Mouse (Mus musculus) left cerebral cortex, adult 11 months (tissue): ENCODE data around the gene Prpf8.
"Not testable (repeated sequence)": the region's sequence is repeated elsewhere in the genome, so short reads cannot be mapped to it uniquely, and the experiment has no call there.

ENCODE experiments used
- DNase-seq: peaks from one replicate; pipeline ENCODE4 v3.0.0; 2022; ENCODE audit warnings: low spot score

Gene Prpf8

GRCm38 (mm10) chr11:75534286-75535033 lies 47.8 kb downstream of the Prpf8 start:
- no peak for DNase-seq

DNA sequence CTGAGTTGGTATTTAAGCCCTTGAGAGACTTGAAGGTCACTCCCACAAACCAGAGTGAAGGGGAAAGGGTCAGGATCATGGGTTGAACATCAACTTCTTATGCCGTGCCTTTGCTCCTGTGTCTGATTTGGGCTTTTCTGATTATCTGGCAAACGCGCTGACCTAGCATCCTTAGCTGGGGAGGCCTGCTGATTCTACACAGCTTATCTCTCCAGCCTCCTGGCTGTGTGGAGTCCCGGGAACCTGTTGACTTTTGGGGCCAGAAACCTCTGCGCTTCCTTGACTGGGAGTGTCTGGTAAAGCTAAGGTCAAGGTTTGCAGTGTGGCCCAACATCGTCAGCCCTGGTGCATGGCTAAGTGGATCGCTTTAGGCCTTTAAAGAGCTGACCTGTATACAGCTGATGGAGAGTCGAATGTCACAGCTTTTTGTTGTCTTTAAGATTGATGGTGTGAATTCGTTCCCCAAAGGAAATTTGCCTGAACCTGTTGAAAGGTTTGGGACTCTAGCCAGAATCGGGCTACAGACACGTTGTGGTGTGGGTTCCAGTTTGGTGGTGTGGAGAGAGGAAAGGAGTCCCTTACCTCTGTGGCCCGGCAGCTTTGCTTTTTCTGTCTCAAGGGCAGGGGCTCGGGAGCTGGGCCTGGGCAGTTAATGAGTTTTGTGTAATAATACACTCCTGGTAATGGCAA lies 48.6 kb downstream of the Prpf8 start:
- DNase-seq, result no peak

- no peak for DNase-seq
Measured at GRCm38 (mm10) chr11:75536255-75537024, 49.8 kb downstream of the Prpf8 start.

GRCm38 (mm10) chr11:75537025-75537414 lies 50.4 kb downstream of the Prpf8 start:
- no peak for DNase-seq

GRCm38 (mm10) chr11:75537491-75538183 lies 51.0 kb downstream of the Prpf8 start:
- no peak for DNase-seq

- no peak for DNase-seq
Measured at GRCm38 (mm10) chr11:75538184-75538969, 51.8 kb downstream of the Prpf8 start.

DNA sequence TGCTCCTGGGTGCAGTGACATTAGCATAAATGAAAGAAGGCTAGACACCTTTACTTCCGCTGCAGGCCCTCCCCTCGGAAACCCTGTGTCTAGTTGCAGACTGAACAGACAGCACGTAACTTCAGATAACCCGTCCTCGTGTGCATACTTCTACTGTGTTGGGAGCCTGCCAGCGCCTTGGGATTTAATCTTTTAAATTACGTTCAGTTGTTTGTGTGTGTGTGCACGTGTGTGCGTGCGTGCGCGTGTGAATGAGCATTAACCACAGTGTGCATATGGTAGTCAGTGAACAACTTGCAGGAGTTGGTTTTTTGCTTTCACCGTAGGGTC lies 52.3 kb downstream of the Prpf8 start:
- no peak for DNase-seq

- no peak for DNase-seq
Measured at GRCm38 (mm10) chr11:75540209-75540608, 53.6 kb downstream of the Prpf8 start.

DNA sequence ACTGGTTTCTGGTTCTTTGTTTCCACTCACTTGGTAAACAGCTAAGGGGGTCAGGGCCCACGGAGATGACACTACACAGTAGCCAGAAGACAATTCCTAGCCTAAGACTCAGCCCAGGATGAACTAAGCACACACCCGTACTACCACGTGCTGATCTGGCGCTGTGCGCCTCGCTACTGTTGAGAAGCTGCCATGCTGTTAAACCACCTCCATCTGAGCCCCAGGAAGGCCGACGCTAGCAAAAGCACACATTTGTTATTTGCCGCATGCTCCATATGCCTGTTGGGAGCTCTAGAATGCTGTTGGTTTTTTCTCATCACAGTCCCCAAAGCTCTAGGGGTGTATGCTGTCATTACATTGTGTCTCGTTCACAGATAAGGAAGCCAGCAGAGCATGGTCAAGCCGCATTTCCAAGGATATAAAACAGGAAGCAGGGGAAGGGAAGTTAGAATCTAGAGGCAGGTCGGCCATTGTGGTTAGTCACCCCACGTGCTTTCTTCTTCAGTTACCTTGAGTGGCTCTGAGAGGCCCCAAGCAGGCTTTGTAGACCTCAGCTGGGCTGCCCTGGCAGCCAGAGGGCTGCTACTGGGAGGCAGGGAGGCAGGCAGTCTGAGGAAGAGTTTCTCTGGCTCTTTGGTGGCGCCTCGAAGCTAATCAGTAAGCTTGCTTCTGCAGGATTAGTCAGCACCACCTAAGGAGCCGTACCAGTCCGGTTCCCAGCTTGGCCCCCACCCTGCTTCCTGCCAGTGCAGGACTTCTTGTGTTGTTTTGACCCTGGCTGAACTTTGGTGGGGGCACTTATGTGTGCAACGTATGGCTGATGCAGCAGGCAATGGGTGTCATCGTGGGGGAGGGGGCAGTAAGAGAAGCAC lies 54.3 kb downstream of the Prpf8 start:
- DNase-seq, result no peak

DNA sequence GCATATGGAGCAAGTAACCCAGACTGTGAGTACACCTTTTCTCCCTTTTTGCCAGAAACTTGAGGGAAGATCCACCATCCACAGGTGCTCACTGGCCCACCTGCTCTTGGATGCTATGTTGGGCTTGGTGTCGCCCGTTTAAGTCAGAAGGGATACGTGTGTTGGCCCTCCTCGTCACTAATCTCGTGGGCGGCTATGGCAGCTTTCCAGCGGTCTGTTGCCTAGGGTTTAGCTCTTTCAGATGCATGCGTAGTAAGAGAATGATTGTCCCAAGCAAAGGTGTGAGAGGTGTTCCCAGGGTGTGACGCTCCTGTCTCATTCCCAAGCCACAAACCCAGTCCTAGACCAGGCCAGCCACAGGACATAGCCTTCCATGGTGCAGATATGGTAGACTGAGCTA lies 58.1 kb downstream of the Prpf8 start:
- no peak for DNase-seq

DNA sequence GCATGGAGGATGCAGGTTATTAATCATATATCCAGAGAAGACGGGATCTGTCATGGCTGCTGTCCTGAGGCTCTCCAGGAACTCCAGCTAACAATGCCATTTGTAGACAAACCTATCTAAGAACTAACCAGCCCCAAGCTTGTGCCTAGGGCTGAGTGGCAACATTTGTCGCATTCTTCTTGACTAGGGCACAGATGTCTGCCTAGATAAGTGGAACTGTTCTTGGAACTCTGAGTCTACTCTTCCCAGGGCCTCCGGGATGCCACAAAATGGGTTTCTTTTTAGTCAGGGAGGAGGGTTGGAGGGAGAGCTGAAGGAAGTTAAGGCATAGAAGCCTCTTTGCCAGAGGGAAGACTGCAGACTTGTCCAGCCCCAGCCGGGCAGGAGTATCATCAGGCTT lies 59.4 kb downstream of the Prpf8 start:
- DNase-seq, result no peak

GRCm38 (mm10) chr11:75549658-75550111 lies 63.1 kb downstream of the Prpf8 start:
- DNase-seq, result no peak

- no peak for DNase-seq
Measured at GRCm38 (mm10) chr11:75550200-75550946, 63.8 kb downstream of the Prpf8 start.

- DNase-seq, result no peak
Measured at GRCm38 (mm10) chr11:75551321-75551720, 64.7 kb downstream of the Prpf8 start.

- DNase-seq, result no peak
Measured at GRCm38 (mm10) chr11:75551961-75552441, 65.4 kb downstream of the Prpf8 start.

DNA sequence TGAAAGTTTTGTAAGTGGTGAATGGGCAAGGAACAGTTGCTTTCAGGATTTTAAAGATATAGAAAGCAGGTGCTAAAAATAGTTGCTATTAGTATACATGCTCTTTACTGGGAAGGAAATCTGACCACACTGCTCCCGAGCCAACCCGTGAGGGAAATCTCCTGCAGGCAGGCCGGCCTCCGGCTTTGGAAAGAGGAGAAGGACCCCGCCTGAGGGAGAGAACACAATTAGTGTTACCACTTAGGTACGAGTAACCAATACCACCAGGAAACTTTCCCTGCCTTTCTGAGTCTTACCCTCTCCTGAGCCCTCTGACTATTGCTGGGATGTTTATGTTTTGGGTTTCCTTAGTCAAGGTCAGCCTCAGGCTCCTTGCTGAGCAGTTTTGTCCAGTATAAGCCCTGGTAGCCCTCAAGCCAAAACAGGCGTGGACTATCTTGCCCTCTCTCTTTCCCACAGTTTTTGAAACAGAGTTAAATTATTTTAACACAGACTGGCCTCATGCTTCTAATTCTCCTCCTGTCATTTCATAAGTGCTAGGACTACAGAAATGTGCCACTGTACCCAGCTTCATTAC lies 66.4 kb downstream of the Prpf8 start:
- no peak for DNase-seq

DNA sequence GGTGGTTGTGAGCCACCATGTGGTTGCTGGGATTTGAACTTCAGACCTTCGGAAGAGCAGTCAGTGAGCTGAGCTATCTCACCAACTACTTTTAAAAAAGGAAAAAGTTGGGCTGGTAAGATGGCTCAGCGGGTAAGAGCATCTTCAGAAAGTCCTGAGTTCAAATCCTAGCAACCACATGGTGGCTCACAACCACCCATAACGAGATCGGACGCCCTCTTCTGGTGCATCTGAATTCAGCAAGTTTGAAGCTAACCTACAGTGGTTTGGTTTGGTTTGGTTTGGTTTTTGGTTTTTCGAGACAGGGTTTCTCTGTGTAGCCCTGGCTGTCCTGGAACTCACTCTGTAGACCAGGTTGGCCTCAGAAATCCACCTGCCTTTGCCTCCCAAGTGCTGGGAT lies 69.4 kb downstream of the Prpf8 start:
- DNase-seq, result not testable (repeated sequence)

DNA sequence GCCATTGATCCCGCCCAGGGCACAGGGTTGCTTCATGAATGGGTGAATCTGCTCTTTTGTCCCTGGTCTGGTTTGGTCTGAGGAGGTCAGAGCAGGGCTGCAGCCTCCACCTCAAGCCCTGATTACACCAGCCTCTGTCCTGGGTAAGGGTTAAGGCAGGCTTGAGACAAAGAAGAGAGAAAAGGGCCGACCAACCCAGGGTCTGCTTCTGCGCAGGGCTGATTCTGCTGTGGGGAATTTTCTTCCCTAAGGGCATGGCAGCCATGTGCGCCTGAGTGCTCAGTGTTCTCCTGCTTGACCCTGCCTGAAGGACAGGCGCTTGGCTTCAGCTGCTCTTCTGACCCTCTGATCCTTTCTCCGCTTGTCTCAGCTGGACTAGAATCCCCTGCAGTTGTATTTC lies 70.5 kb downstream of the Prpf8 start:
- no peak for DNase-seq

- no peak for DNase-seq
Measured at GRCm38 (mm10) chr11:75558101-75558500, 71.5 kb downstream of the Prpf8 start.
